ENCODE assay signal across 8 mouse cellular contexts in genomic region chr8:123213118-123213772, GRCm38 (mm10). TPM values are rescaled to one million over a fixed set of nuclear protein-coding genes. Genes with fewer than 3 reads are reported as not detected.
A peak's percentile ranks its signal among the peaks of the same experiment; 100 is the strongest.
DNase-seq lines count a peak whose midpoint lies in the region; ATAC-seq and TF ChIP-seq lines count a peak whose summit lies in the region.

No protein-coding gene starts in this region.

- peak overlapping the region; percentile 97 for H3K9ac ChIP-seq in heart, embryonic 16.5 days (ENCODE audit: low read length)

- H3K4me1 ChIP-seq in bone marrow, adult 2 months (ENCODE audit: control insufficient read depth, insufficient read depth, low read length): peaks cover 3% of the 10 kb centered on the region; the same call in 1 of the 2 replicates
- peaks cover 23% of the 10 kb centered on the region for H3K4me1 ChIP-seq in heart, embryonic 16.5 days (ENCODE audit: control insufficient read depth, insufficient read depth, low read length)
- peaks cover 44% of the 10 kb centered on the region for H3K4me1 ChIP-seq in megakaryocyte, embryonic 14.5 days

- peak overlapping the region; percentile 92 for H3K4me3 ChIP-seq in bone marrow, adult 2 months (replicated peaks; ENCODE audit: control insufficient read depth, low read depth, low read length)
- H3K4me3 ChIP-seq in heart, embryonic 16.5 days (ENCODE audit: low read length): peak overlapping the region; percentile 95
- peak overlapping the region; percentile 96 for H3K4me3 ChIP-seq in megakaryocyte, embryonic 14.5 days (replicated peaks)

- H3K9me3 ChIP-seq in heart, embryonic 16.5 days (replicated peaks; ENCODE audit: control insufficient read depth, low read length): no peaks in the 10 kb centered on the region
- no peaks in the 10 kb centered on the region for H3K9me3 ChIP-seq in megakaryocyte, embryonic 14.5 days

- DNase-seq in embryo, embryonic 10 days (ENCODE audit: low spot score): peak; percentile 10
- DNase-seq in embryo, embryonic 9.5 days (ENCODE audit: extremely low spot score): no peak
- DNase-seq in left cerebral cortex, adult 9 months (ENCODE audit: low spot score in 2 of 2): no peak
- DNase-seq in frontal cortex, postnatal 36 days (ENCODE audit: low spot score in 2 of 2): no peak
- DNase-seq in left cerebral cortex, postnatal 4 days: no peak

- no peak overlapping the region for H3K27ac ChIP-seq in bone marrow, adult 2 months (ENCODE audit: control insufficient read depth, insufficient read depth, low read depth, low read length, poor library complexity)
- peak overlapping the region; percentile 56; the same call in 1 of the 2 replicates for H3K27ac ChIP-seq in heart, embryonic 16.5 days (ENCODE audit: low read length)

- 28% methylated on average over 22 of the region's 22 CpGs for WGBS in bone marrow, adult 2 months
- 17% methylated on average over 22 of the region's 22 CpGs for WGBS in heart, embryonic 16.5 days

- ATAC-seq in heart, embryonic 16.5 days (replicated peaks; ENCODE audit: extremely low read depth, insufficient read depth, low FRiP score): peak; percentile 2; the same call in 1 of the 2 replicates

- no peaks in the 10 kb centered on the region for H3K27me3 ChIP-seq in heart, embryonic 16.5 days (ENCODE audit: control insufficient read depth, insufficient read depth, low read length)
- peaks cover 27% of the 10 kb centered on the region for H3K27me3 ChIP-seq in megakaryocyte, embryonic 14.5 days (replicated peaks)

- no peak for TF ChIP-seq CTCF in bone marrow, adult 2 months (IDR thresholded peaks at IDR 0.05; ENCODE audit: control insufficient read depth, insufficient read depth, low read length)

- H3K36me3 ChIP-seq in heart, embryonic 16.5 days (ENCODE audit: control insufficient read depth, insufficient read depth): peaks cover 12% of the 10 kb centered on the region
- H3K36me3 ChIP-seq in megakaryocyte, embryonic 14.5 days (replicated peaks; ENCODE audit: low read length): peaks cover 29% of the 10 kb centered on the region

- TF ChIP-seq POLR2A in bone marrow, adult 2 months (IDR thresholded peaks at IDR 0.05; ENCODE audit: borderline replicate concordance, control insufficient read depth, low read depth, low read length): no peak

- peak overlapping the region; percentile 79 for H3K4me2 ChIP-seq in heart, embryonic 16.5 days (ENCODE audit: low read depth, low read length)

- intact Hi-C loops in left cerebral cortex, postnatal 4 days (cut with DNase I): no loop called here

RNA-seq across cellular contexts. Expression of gene Spata33, which starts 0.6 kb away (rescaled TPM):
- polyA plus RNA-seq in bone marrow, adult 2 months (2011; ENCODE audit: insufficient read depth, insufficient read length, low replicate concordance, missing spikeins): 0.62 TPM in 1 of 2 replicates, not detected in the other
- 4.5 and 5.0 TPM in 2 replicates for polyA plus RNA-seq in heart, embryonic 16.5 days (2015; fragmentation: Nextera tagmentation; extraction: Ambion mirVana)
- not detected in 2 replicates for polyA plus RNA-seq in megakaryocyte, embryonic 14.5 days (2012; ENCODE audit: insufficient read depth, low replicate concordance)
- total RNA-seq in left cerebral cortex, postnatal 4 days (2021): 1 to 10 TPM; 7.3 to 8.9 TPM

RNA-seq across cellular contexts. Expression of gene Chmp1a, which starts 0.7 kb away (rescaled TPM):
- 62.6 and 88.7 TPM in 2 replicates for polyA plus RNA-seq in bone marrow, adult 2 months (2011; ENCODE audit: insufficient read depth, insufficient read length, low replicate concordance, missing spikeins)
- 108 and 114 TPM in 2 replicates for polyA plus RNA-seq in heart, embryonic 16.5 days (2015; fragmentation: Nextera tagmentation; extraction: Ambion mirVana)
- 25.0 and 29.4 TPM in 2 replicates for polyA plus RNA-seq in megakaryocyte, embryonic 14.5 days (2012; ENCODE audit: insufficient read depth, low replicate concordance)
- 100 to 1,000 TPM; 103 to 129 TPM for total RNA-seq in left cerebral cortex, postnatal 4 days (2021)

RNA-seq across cellular contexts. Expression of gene Cdk10, which starts 11.4 kb away (rescaled TPM):
- polyA plus RNA-seq in bone marrow, adult 2 months (2011; ENCODE audit: insufficient read depth, insufficient read length, low replicate concordance, missing spikeins): 32.1 and 71.7 TPM in 2 replicates
- polyA plus RNA-seq in heart, embryonic 16.5 days (2015; fragmentation: Nextera tagmentation; extraction: Ambion mirVana): 19.1 and 19.5 TPM in 2 replicates
- polyA plus RNA-seq in megakaryocyte, embryonic 14.5 days (2012; ENCODE audit: insufficient read depth, low replicate concordance): 39.4 and 48.1 TPM in 2 replicates
- total RNA-seq in left cerebral cortex, postnatal 4 days (2021): 10 to 100 TPM; 84.6 to 91.6 TPM

RNA-seq across cellular contexts. Expression of gene Spata2l, which starts 22.8 kb away (rescaled TPM):
- polyA plus RNA-seq in bone marrow, adult 2 months (2011; ENCODE audit: insufficient read depth, insufficient read length, low replicate concordance, missing spikeins): 2.8 TPM in 1 of 2 replicates, not detected in the other
- polyA plus RNA-seq in heart, embryonic 16.5 days (2015; fragmentation: Nextera tagmentation; extraction: Ambion mirVana): 4.2 and 4.4 TPM in 2 replicates
- polyA plus RNA-seq in megakaryocyte, embryonic 14.5 days (2012; ENCODE audit: insufficient read depth, low replicate concordance): 5.3 and 6.1 TPM in 2 replicates
- 10 to 100 TPM; 22.6 to 28.6 TPM for total RNA-seq in left cerebral cortex, postnatal 4 days (2021)

RNA-seq across cellular contexts. Expression of gene Dpep1, which starts 27.2 kb away (rescaled TPM):
- polyA plus RNA-seq in bone marrow, adult 2 months (2011; ENCODE audit: insufficient read depth, insufficient read length, low replicate concordance, missing spikeins): 9.7 and 14.2 TPM in 2 replicates
- 10.3 and 10.4 TPM in 2 replicates for polyA plus RNA-seq in heart, embryonic 16.5 days (2015; fragmentation: Nextera tagmentation; extraction: Ambion mirVana)
- not detected in 2 replicates for polyA plus RNA-seq in megakaryocyte, embryonic 14.5 days (2012; ENCODE audit: insufficient read depth, low replicate concordance)
- total RNA-seq in left cerebral cortex, postnatal 4 days (2021): not detected
